Comparison of ENCODE assay signal across 19 mouse cellular contexts in genomic region chr2:24830614-24831013, GRCm38 (mm10).
"Had no signal": no experiment of that assay in that cellular context is flagged by ENCODE, and none has a peak within 500 bp of the region (broad histone marks: within the 10 kb centered on the region; RNA-seq: fewer than 3 reads in every experiment).

No protein-coding gene starts in this region.

- H3K4me2 ChIP-seq: kidney, embryonic 15.5 days; limb, embryonic 13.5 days; liver, embryonic 13.5 days; lung, embryonic 14.5 days; midbrain, embryonic 12.5 days; midbrain, embryonic 15.5 days; neural tube, embryonic 13.5 days; stomach, embryonic 15.5 days had no signal

- H3K27ac ChIP-seq: kidney, embryonic 15.5 days; limb, embryonic 10.5 days; limb, embryonic 13.5 days; liver, embryonic 13.5 days; midbrain, embryonic 12.5 days; midbrain, embryonic 15.5 days; neural tube, embryonic 13.5 days; stomach, embryonic 15.5 days had no signal

- DNase-seq: kidney, adult 11 months; kidney, adult 8-10 months; kidney, postnatal 10 days; kidney, postnatal 36 days; liver, embryonic 13.5 days; lung, embryonic 14.5 days; lung, postnatal 4 days; retina, postnatal 1 day; right cerebral cortex, postnatal 25 days; spleen, adult 18-20 months; thymus, postnatal 25 days had no signal

- H3K9me3 ChIP-seq: kidney, embryonic 15.5 days; limb, embryonic 10.5 days; limb, embryonic 13.5 days; liver, embryonic 13.5 days; midbrain, embryonic 12.5 days; midbrain, embryonic 15.5 days; neural tube, embryonic 13.5 days; stomach, embryonic 15.5 days had no signal

- H3K9ac ChIP-seq: kidney, embryonic 15.5 days; limb, embryonic 13.5 days; liver, embryonic 13.5 days; lung, embryonic 14.5 days; midbrain, embryonic 12.5 days; midbrain, embryonic 15.5 days; neural tube, embryonic 13.5 days; stomach, embryonic 15.5 days had no signal

- H3K27me3 ChIP-seq: kidney, embryonic 15.5 days; limb, embryonic 13.5 days; liver, embryonic 13.5 days; midbrain, embryonic 12.5 days; midbrain, embryonic 15.5 days; neural tube, embryonic 13.5 days; stomach, embryonic 15.5 days had no signal

- ATAC-seq: lung, postnatal 0 days; midbrain, embryonic 15.5 days had no signal

- H3K4me3 ChIP-seq: kidney, embryonic 15.5 days; limb, embryonic 10.5 days; limb, embryonic 13.5 days; liver, embryonic 13.5 days; midbrain, embryonic 12.5 days; midbrain, embryonic 15.5 days; neural tube, embryonic 13.5 days; stomach, embryonic 15.5 days had no signal

- H3K4me1 ChIP-seq: kidney, embryonic 15.5 days; limb, embryonic 10.5 days; limb, embryonic 13.5 days; liver, embryonic 13.5 days; midbrain, embryonic 12.5 days; midbrain, embryonic 15.5 days; neural tube, embryonic 13.5 days; stomach, embryonic 15.5 days had no signal
